Mouse (Mus musculus) midbrain, embryonic 15.5 days (tissue): Measurements from ENCODE around the gene Kmt2a. TPM values are rescaled to one million over a fixed set of nuclear protein-coding genes. Genes with fewer than 3 reads are reported as not detected.

Experiments used
- ATAC-seq: fragments of 200-750 bp; cut with Nextera tagmentation; replicated peaks from 2 replicates; pipeline ENCODE4 v1.8.0; 2017; ENCODE audit warnings: moderate TSS enrichment
- H3K27ac ChIP-seq: fragments of 300-500 bp; sonication (generic); 2 replicates; pipeline ENCODE4 v1.5.1; 2015; ENCODE audit warnings: mild to moderate bottlenecking, inconsistent platforms
- H3K27me3 ChIP-seq: fragments of 300-500 bp; sonication (generic); replicated peaks from 2 replicates; pipeline ENCODE4 v1.6.1; 2015; ENCODE audit warnings: inconsistent platforms
- H3K36me3 ChIP-seq: fragments of 300-500 bp; sonication (generic); replicated peaks from 2 replicates; pipeline ENCODE4 v1.6.1; 2015; ENCODE audit warnings: inconsistent platforms
- H3K4me1 ChIP-seq: fragments of 300-500 bp; sonication (generic); 2 replicates; pipeline ENCODE4 v1.6.1; 2015; ENCODE audit warnings: inconsistent platforms
- H3K4me2 ChIP-seq: fragments of 300-500 bp; sonication (generic); 2 replicates; pipeline ENCODE4 v1.6.1; 2015; ENCODE audit warnings: inconsistent platforms, mild to moderate bottlenecking, moderate library complexity
- H3K4me3 ChIP-seq: fragments of 300-500 bp; sonication (generic); 2 replicates; pipeline ENCODE4 v1.5.1; 2015; ENCODE audit warnings: mild to moderate bottlenecking, inconsistent platforms
- H3K9ac ChIP-seq: fragments of 300-500 bp; sonication (generic); 2 replicates; pipeline ENCODE4 v1.6.1; 2015; ENCODE audit warnings: mild to moderate bottlenecking, inconsistent platforms
- H3K9me3 ChIP-seq: fragments of 300-500 bp; sonication (generic); 2 replicates; pipeline ENCODE4 v1.6.1; 2016; ENCODE audit warnings: inconsistent platforms
- WGBS: fragments of 180-500 bp; shearing (Covaris S2); methylation state at CpG from one replicate; pipeline ENCODE4 v1.1.7; 2015; ENCODE audit warnings: mixed read lengths; 5-methylcytosine and 5-hydroxymethylcytosine counted together
- polyA plus RNA-seq: library from polyadenylated mRNA; unstranded; fragments of >200 nt; fragmentation: Nextera tagmentation; extraction: Ambion mirVana; gene quantifications from 2 replicates; pipeline ENCODE4 v1.2.1, GENCODE M21; 2015

Gene Kmt2a
- 23.5 and 25.6 TPM in 2 replicates for polyA plus RNA-seq

DNA sequence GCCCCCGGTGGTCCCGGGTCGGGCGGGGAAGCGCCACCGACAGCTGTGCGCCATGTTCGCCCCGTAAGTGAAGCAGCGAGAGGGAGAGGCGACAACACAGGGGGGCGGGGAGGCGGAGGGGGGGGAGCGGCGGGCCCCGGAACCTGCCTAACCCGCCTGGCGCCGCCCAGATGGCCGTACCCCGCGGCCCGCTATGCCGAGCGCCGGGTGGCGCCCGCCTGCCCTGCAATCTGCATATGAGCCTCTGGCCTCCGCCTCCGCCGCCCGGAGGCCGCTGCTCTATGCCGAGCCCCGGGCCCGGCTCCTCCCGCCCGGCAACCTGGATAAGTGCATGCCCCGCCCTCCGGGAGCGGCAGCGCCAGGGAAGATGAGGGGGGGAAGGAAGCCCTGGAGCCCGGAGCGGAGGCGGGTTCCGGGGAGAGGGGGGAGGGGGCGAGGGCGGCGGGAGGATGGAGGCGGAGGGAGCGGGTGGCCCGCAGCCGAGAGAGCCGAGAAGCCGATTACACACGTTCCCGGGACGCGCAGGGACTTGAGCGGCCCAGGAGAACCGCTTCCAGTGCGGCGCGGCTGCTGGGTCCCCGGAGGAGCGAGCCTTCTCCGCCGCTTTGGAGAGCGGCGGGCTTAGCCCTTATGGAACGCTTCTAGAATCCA lies at the start of gene Kmt2a:
TSS of gene Kmt2a (minus strand) at position 76 of the 651 bp plus-strand sequence.
- H3K9ac ChIP-seq = peak within 1 kb of the TSS; percentile 97

DNA sequence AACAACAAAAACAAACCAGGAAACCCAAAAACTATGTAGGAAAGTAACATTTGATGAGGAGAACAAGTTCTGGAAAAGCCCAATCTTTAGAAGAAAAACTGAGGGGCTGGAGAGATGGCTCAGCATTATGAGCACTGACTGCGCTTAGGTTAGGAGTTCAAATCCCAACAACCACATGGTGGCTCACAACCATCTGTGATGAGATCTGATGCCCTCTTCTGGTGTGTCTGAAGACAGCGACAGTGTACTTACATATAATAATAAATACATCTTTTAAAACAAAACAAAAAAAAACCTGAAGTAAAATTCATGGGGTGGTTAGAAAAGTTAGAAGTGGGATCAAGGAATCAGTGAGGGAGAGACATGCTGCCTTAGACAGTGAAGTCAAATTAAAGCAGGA lies 40.4 kb upstream of the Kmt2a start:
- peaks cover 23% of the 10 kb centered on the region for H3K4me1 ChIP-seq
- H3K9ac ChIP-seq = no peak overlapping the region
- ATAC-seq = no peak
- H3K9me3 ChIP-seq = no peaks in the 10 kb centered on the region
- H3K4me2 ChIP-seq = peak overlapping the region; percentile 81
- peak overlapping the region; percentile 91 for H3K4me3 ChIP-seq
- H3K27ac ChIP-seq = peak overlapping the region; percentile 97
- 67% methylated on average over 2 of the region's 2 CpGs for WGBS
- no peaks in the 10 kb centered on the region for H3K27me3 ChIP-seq
- no peaks in the 10 kb centered on the region for H3K36me3 ChIP-seq

More for the DNA sequence above, at the start of gene Kmt2a:
- no peaks in the 10 kb centered on the region for H3K9me3 ChIP-seq
- peak within 1 kb of the TSS; percentile 96 for H3K4me3 ChIP-seq
- no peaks in the 10 kb centered on the region for H3K27me3 ChIP-seq
- no peaks in the 10 kb centered on the region for H3K36me3 ChIP-seq
- H3K4me2 ChIP-seq = peak within 1 kb of the TSS; percentile 98
- H3K27ac ChIP-seq = peak within 1 kb of the TSS; percentile 98
- ATAC-seq = peak; percentile 75
- H3K4me1 ChIP-seq = peaks cover 39% of the 10 kb centered on the region
- under 1% methylated on average over 36 of the region's 71 CpGs for WGBS

DNA sequence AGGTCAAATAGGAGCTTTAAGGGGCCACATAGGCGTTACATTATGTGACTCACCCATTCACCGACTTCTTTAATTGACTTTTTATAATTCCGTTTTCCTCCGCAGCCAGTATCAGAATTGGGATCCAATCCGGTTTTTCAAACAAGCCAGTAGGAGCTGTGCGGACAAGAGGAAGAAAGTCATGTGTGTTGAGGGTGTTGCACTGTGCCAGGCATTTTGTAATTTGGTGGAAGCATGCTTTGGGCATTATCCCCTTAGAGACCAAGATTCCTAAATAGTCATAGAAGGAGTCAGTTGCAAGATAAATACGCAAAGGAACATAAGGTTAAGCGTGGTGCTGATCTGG lies 40.0 kb upstream of the Kmt2a start:
- peak; percentile 91 for ATAC-seq
- Histone ChIP-seq H3K4me2 (peak overlapping the region; percentile 81), H3K9me3 (no peaks in the 10 kb centered on the region), H3K27ac (peak overlapping the region; percentile 97), H3K4me3 (peak overlapping the region; percentile 91), H3K36me3 (no peaks in the 10 kb centered on the region), H3K27me3 (no peaks in the 10 kb centered on the region), H3K9ac (peak overlapping the region; percentile 83), H3K4me1 (peaks cover 23% of the 10 kb centered on the region)
- WGBS = under 1% methylated on average over 8 of the region's 8 CpGs

DNA sequence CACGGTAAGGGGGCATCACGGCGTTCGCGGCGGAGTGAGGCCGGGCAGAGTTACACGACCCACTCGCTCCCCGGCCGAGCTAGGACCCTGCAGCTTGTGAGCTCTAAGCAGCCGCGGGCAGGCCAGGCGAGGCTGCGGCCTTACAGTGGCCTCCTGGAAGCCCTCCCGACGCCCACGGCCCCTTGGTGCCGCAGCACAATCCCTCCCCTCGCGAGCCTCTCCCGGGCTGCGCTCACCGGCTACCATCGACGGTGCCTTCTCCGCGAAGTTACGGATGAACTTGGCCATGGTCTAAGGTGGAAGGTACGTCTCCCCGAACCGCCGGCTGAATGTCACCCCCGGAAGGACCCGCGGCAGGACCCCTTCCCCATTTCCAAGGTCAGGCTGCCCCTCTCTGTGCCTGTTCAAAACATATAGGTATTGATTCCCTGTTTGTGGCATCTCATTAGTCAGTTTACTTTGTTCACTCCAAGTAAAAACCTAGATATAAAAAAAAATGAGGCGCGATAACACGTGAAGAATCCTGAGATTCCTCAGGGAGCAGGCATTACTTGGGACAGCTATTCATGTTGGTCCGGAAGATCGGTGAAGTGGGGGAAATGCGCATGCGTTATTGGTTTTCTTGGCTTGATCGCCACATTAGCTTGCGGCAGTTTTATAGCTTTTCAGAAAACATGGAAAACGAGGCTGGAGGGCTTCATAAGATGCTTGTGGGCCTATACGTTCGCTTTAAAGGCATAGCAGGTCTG lies 39.5 kb upstream of the Kmt2a start, which contains the start of gene Atp5l:
TSS of gene Atp5l (minus strand) at position 369 of the 749 bp plus-strand sequence.
- ATAC-seq = peak; percentile 90

DNA sequence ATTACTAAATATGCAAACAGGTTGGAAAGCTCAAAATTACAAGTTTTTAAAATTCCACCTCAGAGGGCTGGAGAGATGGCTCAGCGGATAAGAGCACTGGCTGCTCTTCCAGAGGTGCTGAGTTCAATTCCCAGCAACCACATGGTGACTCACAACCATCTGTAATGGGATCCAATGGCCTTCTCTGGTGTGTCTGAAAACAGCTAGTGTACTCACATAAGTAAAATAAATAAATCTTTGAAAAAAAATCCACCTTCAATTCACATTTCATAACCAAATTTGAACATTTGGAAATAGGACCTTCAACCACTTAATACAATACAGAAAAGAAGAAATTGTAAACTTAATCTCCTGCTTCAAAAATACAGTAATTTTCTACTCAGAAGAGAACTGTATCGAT lies 38.5 kb upstream of the Kmt2a start:
- Histone ChIP-seq H3K9ac (peak overlapping the region; percentile 83), H3K36me3 (no peaks in the 10 kb centered on the region), H3K4me2 (peak overlapping the region; percentile 81), H3K27ac (peak overlapping the region; percentile 97; the same call in 1 of the 2 replicates), H3K9me3 (no peaks in the 10 kb centered on the region), H3K4me3 (peak overlapping the region; percentile 91), H3K4me1 (peaks cover 34% of the 10 kb centered on the region), H3K27me3 (no peaks in the 10 kb centered on the region)
- ATAC-seq = no peak
- WGBS = 41% methylated on average over 2 of the region's 2 CpGs

More for the DNA sequence above, 39.5 kb upstream of the Kmt2a start, which contains the start of gene Atp5l:
- peak within 1 kb of the TSS; percentile 81 for H3K4me2 ChIP-seq
- no peaks in the 10 kb centered on the region for H3K9me3 ChIP-seq
- peak within 1 kb of the TSS; percentile 83 for H3K9ac ChIP-seq
- peaks cover 25% of the 10 kb centered on the region for H3K4me1 ChIP-seq
- H3K27me3 ChIP-seq = no peaks in the 10 kb centered on the region
- H3K4me3 ChIP-seq = peak within 1 kb of the TSS; percentile 91
- under 1% methylated on average over 48 of the region's 48 CpGs for WGBS
- H3K36me3 ChIP-seq = no peaks in the 10 kb centered on the region
- H3K27ac ChIP-seq = peak within 1 kb of the TSS; percentile 97

DNA sequence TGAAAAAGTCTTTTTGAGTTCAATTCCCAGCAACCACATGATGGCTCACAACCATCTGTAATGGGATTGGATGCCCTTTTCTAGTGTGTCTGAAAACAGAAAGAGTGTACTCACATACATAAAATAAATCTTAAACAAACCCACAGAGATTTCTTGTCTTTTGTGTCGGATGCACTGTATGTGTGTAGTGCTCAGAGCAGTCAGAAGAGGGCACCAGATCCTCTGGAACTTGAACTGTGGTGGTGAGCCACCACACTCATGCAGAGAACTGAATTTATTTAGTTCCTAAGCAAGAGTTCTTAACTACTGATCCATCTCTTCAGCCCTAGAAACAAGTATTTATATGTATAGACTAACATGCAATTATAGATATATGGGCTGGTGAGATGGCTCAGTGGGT lies 35.1 kb upstream of the Kmt2a start:
- Histone ChIP-seq H3K4me3 (no peak overlapping the region), H3K4me2 (no peak overlapping the region), H3K9ac (no peak overlapping the region), H3K9me3 (no peaks in the 10 kb centered on the region), H3K36me3 (0 out of 2 replicates have a peak, but pooled peaks cover 10% of the 10 kb centered on the region), H3K4me1 (peaks cover 26% of the 10 kb centered on the region), H3K27ac (no peak overlapping the region), H3K27me3 (no peaks in the 10 kb centered on the region)
- ATAC-seq = no peak
- WGBS = 51% methylated on average over 1 of the region's 1 CpGs

DNA sequence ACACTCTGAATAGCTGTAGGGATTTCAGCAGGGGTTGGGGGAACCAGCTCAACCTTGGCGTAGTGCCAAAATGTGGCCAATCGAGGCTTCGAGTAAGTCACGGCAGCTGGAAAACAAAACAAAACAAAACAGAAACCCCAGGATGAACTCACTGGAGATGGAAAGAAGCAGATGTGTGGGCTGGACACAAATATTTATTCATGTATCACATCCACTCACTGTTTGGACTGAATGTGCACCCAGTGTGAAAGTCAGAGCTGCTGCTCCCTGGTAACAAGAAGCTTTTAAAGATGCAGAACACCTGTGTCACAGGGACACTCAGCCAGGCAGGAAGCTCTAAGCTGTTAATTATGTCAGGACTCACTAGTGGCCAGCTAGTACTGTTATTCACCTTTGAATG lies 33.6 kb upstream of the Kmt2a start:
- Histone ChIP-seq H3K27me3 (no peaks in the 10 kb centered on the region), H3K4me2 (no peak overlapping the region), H3K36me3 (0 out of 2 replicates have a peak, but pooled peaks cover 12% of the 10 kb centered on the region), H3K27ac (0 out of 2 replicates have a peak overlapping the region, but pooled peaks have one; percentile 7), H3K9ac (no peak overlapping the region), H3K4me1 (peaks cover 23% of the 10 kb centered on the region), H3K4me3 (no peak overlapping the region), H3K9me3 (no peaks in the 10 kb centered on the region)
- 32% methylated on average over 4 of the region's 4 CpGs for WGBS
- ATAC-seq = no peak

DNA sequence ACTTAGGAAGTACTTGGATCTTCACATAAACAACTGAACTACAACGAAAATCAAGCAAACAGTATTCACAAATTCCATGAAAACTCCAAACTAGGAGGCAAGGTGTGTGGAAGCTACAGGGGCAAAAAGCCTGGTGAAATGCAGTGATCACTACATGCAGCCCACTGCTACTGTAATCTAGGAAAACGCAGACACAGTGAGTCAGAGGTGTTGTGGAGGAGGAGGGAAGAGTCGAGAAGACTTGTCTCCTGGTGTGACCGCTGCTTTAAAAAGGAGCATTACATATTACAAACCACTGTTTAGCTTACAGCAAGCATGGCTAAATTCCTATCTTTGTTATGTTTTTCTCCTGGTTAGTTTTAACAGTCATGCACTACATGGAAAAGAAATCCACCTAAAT lies 30.3 kb upstream of the Kmt2a start:
- Histone ChIP-seq H3K4me1 (peaks cover 13% of the 10 kb centered on the region), H3K27me3 (no peaks in the 10 kb centered on the region), H3K9me3 (no peaks in the 10 kb centered on the region), H3K27ac (no peak overlapping the region), H3K4me3 (no peak overlapping the region), H3K36me3 (0 out of 2 replicates have a peak, but pooled peaks cover 12% of the 10 kb centered on the region), H3K9ac (no peak overlapping the region), H3K4me2 (no peak overlapping the region)
- 97% methylated on average over 4 of the region's 4 CpGs for WGBS
- no peak for ATAC-seq

DNA sequence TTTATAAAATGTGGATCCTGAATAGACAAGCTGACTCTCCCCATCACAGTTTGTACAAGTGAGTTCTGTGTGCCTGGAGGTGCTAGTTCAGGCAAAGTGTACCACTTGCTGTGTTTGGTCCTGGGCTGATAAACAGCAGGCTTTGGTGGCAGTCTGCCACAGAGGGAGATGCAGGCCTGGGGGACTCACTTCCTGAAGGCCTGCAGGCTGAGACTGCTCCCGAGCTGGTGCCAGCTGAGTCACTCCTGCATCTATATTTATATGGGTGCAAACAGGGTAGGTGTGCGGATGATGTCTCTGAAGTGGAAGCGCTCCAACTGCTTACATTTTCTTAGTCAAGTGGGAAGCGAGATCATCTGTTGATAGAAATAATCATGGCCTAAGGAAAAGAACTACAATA lies 24.5 kb upstream of the Kmt2a start:
- Histone ChIP-seq H3K27me3 (no peaks in the 10 kb centered on the region), H3K4me3 (no peak overlapping the region), H3K36me3 (no peaks in the 10 kb centered on the region), H3K9me3 (no peaks in the 10 kb centered on the region), H3K4me2 (no peak overlapping the region), H3K27ac (no peak overlapping the region), H3K9ac (no peak overlapping the region), H3K4me1 (no peaks in the 10 kb centered on the region)
- no peak for ATAC-seq
- WGBS = 79% methylated on average over 4 of the region's 4 CpGs

DNA sequence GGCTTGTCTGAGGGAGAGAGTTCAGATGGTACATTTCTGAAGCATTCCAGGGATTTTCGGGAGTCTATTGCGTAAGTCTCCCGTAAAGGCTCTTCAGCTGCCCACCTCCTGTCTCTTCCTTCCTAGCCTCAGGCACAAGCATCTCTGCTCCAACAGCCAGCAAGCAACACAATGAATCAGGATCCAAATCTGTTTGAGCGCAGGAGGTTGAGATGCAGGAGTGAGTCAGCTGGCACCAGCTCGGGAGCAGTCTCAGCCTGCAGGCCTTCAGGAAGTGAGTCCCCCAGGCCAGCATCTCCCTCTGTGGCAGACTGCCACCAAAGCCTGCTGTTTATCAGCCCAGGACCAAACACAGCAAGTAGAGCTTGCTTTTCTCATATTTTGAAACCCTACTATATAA lies 23.9 kb upstream of the Kmt2a start:
- no peak overlapping the region for H3K27ac ChIP-seq
- no peaks in the 10 kb centered on the region for H3K27me3 ChIP-seq
- no peaks in the 10 kb centered on the region for H3K9me3 ChIP-seq
- no peaks in the 10 kb centered on the region for H3K4me1 ChIP-seq
- H3K9ac ChIP-seq = no peak overlapping the region
- no peak overlapping the region for H3K4me2 ChIP-seq
- no peak for ATAC-seq
- 72% methylated on average over 5 of the region's 5 CpGs for WGBS
- no peaks in the 10 kb centered on the region for H3K36me3 ChIP-seq
- no peak overlapping the region for H3K4me3 ChIP-seq

DNA sequence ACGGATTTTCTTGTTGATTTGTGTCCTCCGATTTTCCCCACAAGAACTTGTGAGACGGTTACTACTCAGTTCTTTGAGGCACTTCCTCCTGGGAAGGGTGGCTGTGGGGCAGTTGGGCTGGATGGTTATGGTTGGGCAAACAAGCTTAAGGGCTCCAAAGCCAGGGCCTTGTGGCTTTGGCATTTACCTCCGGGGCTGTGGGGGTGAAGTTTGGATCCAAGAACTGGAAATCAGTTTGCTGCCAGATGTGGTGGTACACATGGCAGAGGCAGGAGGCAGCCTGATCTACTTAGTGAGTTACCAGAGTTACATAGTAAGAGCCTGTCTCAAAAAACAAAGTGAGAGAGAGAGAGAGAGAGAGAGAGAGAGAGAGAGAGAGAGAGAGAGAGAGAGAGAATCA lies 22.8 kb upstream of the Kmt2a start:
- H3K4me2 ChIP-seq = no peak overlapping the region
- H3K27me3 ChIP-seq = no peaks in the 10 kb centered on the region
- H3K36me3 ChIP-seq = no peaks in the 10 kb centered on the region
- no peak overlapping the region for H3K27ac ChIP-seq
- no peak overlapping the region for H3K9ac ChIP-seq
- no peaks in the 10 kb centered on the region for H3K9me3 ChIP-seq
- no peak for ATAC-seq
- no peak overlapping the region for H3K4me3 ChIP-seq
- no peaks in the 10 kb centered on the region for H3K4me1 ChIP-seq
- WGBS = 80% methylated on average over 4 of the region's 4 CpGs

DNA sequence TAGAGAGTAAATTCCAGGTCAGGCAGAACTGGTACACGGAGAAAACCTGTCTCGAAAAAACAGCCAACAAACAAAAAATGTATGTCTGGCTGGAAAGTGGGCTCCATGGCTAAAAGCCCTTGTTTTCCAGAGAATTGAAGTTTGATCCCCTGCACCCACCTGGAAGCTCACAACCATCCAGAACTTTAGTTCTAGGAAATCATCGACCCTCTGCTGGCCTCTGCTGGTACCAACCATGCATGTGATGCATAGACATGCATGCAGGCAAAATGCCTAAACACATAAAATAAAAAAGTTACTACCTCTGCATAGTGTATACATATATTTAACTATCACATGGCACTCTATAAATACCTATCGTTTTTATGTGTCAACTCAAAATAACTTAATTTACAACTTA lies 19.3 kb upstream of the Kmt2a start:
- Histone ChIP-seq H3K9me3 (no peaks in the 10 kb centered on the region), H3K9ac (no peak overlapping the region), H3K4me1 (no peaks in the 10 kb centered on the region), H3K36me3 (no peaks in the 10 kb centered on the region), H3K4me2 (no peak overlapping the region), H3K27me3 (no peaks in the 10 kb centered on the region), H3K27ac (no peak overlapping the region), H3K4me3 (no peak overlapping the region)
- ATAC-seq = no peak
- WGBS = 74% methylated on average over 4 of the region's 4 CpGs
